Mouse (Mus musculus) spleen, adult 2 months (tissue): ENCODE measurements around the gene Sema3g. TPM values are rescaled to one million over a fixed set of nuclear protein-coding genes. Genes with fewer than 3 reads are reported as not detected.

Experiments
- DNase-seq, 2 experiments: peaks; one replicate each; pipeline versions ENCODE4 v3.0.0 to v3.0.0-alpha.2; 2012 to 2021; ENCODE audit warnings: low spot score in 2 of 2, low read depth in 1 of 2
- H3K27ac ChIP-seq: fragments of 200-500 bp; 2 replicates; pipeline ENCODE4 v1.5.1; 2012; ENCODE audit warnings: low read length, inconsistent platforms; ENCODE audit not compliant: insufficient read depth
- H3K27me3 ChIP-seq: fragments of 200-500 bp; 2 replicates; pipeline ENCODE4 v1.6.1; 2012; ENCODE audit warnings: mild to moderate bottlenecking, moderate library complexity, low read length, inconsistent platforms; ENCODE audit not compliant: control insufficient read depth, insufficient read depth
- H3K36me3 ChIP-seq: fragments of 200-500 bp; 2 replicates; pipeline ENCODE4 v1.6.1; 2012; ENCODE audit warnings: mild to moderate bottlenecking, low read length, inconsistent platforms; ENCODE audit not compliant: control insufficient read depth, insufficient read depth
- H3K4me1 ChIP-seq: fragments of 200-500 bp; 2 replicates; pipeline ENCODE4 v1.6.1; 2011; ENCODE audit warnings: inconsistent platforms; ENCODE audit not compliant: control insufficient read depth, insufficient read depth, insufficient read length
- H3K4me3 ChIP-seq: fragments of 200-500 bp; 2 replicates; pipeline ENCODE4 v1.5.1; 2011; ENCODE audit warnings: mild to moderate bottlenecking, inconsistent platforms; ENCODE audit not compliant: insufficient read depth, insufficient read length; ENCODE audit errors: extremely low read depth
- CTCF ChIP-seq: fragments of 200-500 bp; IDR thresholded peaks from 2 replicates; pipeline ENCODE4 v1.5.1; 2011; ENCODE audit warnings: mild to moderate bottlenecking, inconsistent platforms; ENCODE audit not compliant: insufficient read depth, insufficient read length, insufficient replicate concordance; ENCODE audit errors: extremely low read depth
- POLR2A ChIP-seq: fragments of 200-500 bp; IDR thresholded peaks from 2 replicates; pipeline ENCODE4 v1.6.1; 2011; ENCODE audit warnings: low read depth, low read length, inconsistent platforms
- WGBS: fragments of 180-500 bp; shearing (Covaris S2); methylation state at CpG from one replicate; pipeline ENCODE4 v1.1.7; 2018; 5-methylcytosine and 5-hydroxymethylcytosine counted together
- polyA plus RNA-seq: library from polyadenylated mRNA; depleted of rRNA; stranded (reverse); fragments of >200 nt; gene quantifications from 2 replicates; pipeline ENCODE4 v1.2.3, GENCODE M21; 2012

Gene Sema3g
- polyA plus RNA-seq, 1 experiment, result 4.3 TPM

GRCm38 (mm10) chr14:31184195-31184594 is 33.5 kb upstream of the Sema3g start:
- no peak for DNase-seq
- H3K27ac ChIP-seq, result peak overlapping the region; percentile 26; the same call in 1 of the 2 replicates
- peaks cover 3% of the 10 kb centered on the region; the same call in 1 of the 2 replicates for H3K4me1 ChIP-seq
- peaks cover 67% of the 10 kb centered on the region for H3K36me3 ChIP-seq
- WGBS, result 94% methylated on average over 12 of the region's 12 CpGs
- no peaks in the 10 kb centered on the region for H3K27me3 ChIP-seq
- no peak overlapping the region for H3K4me3 ChIP-seq
- TF ChIP-seq CTCF, result no peak
- TF ChIP-seq POLR2A, result no peak

GRCm38 (mm10) chr14:31186656-31187055 is 31.0 kb upstream of the Sema3g start:
- no peak overlapping the region for H3K4me3 ChIP-seq
- TF ChIP-seq POLR2A (no peak), CTCF (no peak)
- H3K27ac ChIP-seq, result no peak overlapping the region
- H3K36me3 ChIP-seq, result peaks cover 64% of the 10 kb centered on the region
- H3K27me3 ChIP-seq, result no peaks in the 10 kb centered on the region
- no peak for DNase-seq
- 84% methylated on average over 4 of the region's 4 CpGs for WGBS
- H3K4me1 ChIP-seq, result peaks cover 3% of the 10 kb centered on the region; the same call in 1 of the 2 replicates

GRCm38 (mm10) chr14:31188771-31189181 is 28.9 kb upstream of the Sema3g start:
- Histone ChIP-seq H3K4me3 (no peak overlapping the region), H3K27me3 (no peaks in the 10 kb centered on the region), H3K4me1 (no peaks in the 10 kb centered on the region), H3K27ac (no peak overlapping the region), H3K36me3 (peaks cover 50% of the 10 kb centered on the region)
- 84% methylated on average over 6 of the region's 6 CpGs for WGBS
- TF ChIP-seq POLR2A (no peak), CTCF (no peak)
- DNase-seq, result no peak

- no peak for DNase-seq
- Histone ChIP-seq H3K27ac (no peak overlapping the region), H3K27me3 (no peaks in the 10 kb centered on the region), H3K4me1 (no peaks in the 10 kb centered on the region), H3K36me3 (peaks cover 45% of the 10 kb centered on the region), H3K4me3 (no peak overlapping the region)
- TF ChIP-seq POLR2A, result no peak
- TF ChIP-seq CTCF, result no peak
- 88% methylated on average over 3 of the region's 3 CpGs for WGBS
Measured at GRCm38 (mm10) chr14:31189348-31189747, 28.3 kb upstream of the Sema3g start.

GRCm38 (mm10) chr14:31191936-31192335 is 25.7 kb upstream of the Sema3g start:
- Histone ChIP-seq H3K36me3 (peaks cover 26% of the 10 kb centered on the region), H3K4me3 (no peak overlapping the region), H3K27ac (no peak overlapping the region), H3K27me3 (no peaks in the 10 kb centered on the region), H3K4me1 (peaks cover 3% of the 10 kb centered on the region; the same call in 1 of the 2 replicates)
- DNase-seq, result no peak
- 76% methylated on average over 2 of the region's 2 CpGs for WGBS
- no peak for TF ChIP-seq CTCF
- TF ChIP-seq POLR2A, result no peak

- 83% methylated on average over 7 of the region's 7 CpGs for WGBS
- TF ChIP-seq CTCF (no peak), POLR2A (no peak)
- no peak for DNase-seq
- Histone ChIP-seq H3K36me3 (peaks cover 14% of the 10 kb centered on the region), H3K27ac (no peak overlapping the region), H3K4me1 (peaks cover 3% of the 10 kb centered on the region; the same call in 1 of the 2 replicates), H3K27me3 (no peaks in the 10 kb centered on the region), H3K4me3 (no peak overlapping the region)
Measured at GRCm38 (mm10) chr14:31193791-31194190, 23.9 kb upstream of the Sema3g start.

GRCm38 (mm10) chr14:31194441-31194840 is 23.2 kb upstream of the Sema3g start:
- no peak for TF ChIP-seq CTCF
- TF ChIP-seq POLR2A, result no peak
- no peak overlapping the region for H3K27ac ChIP-seq
- H3K36me3 ChIP-seq, result peaks cover 11% of the 10 kb centered on the region
- 74% methylated on average over 2 of the region's 2 CpGs for WGBS
- H3K4me1 ChIP-seq, result peaks cover 3% of the 10 kb centered on the region; the same call in 1 of the 2 replicates
- no peak for DNase-seq
- H3K27me3 ChIP-seq, result no peaks in the 10 kb centered on the region
- H3K4me3 ChIP-seq, result no peak overlapping the region
